Mouse (Mus musculus): ENCODE measurements around the gene Nup160. TPM values are rescaled to one million over a fixed set of nuclear protein-coding genes. Genes with fewer than 3 reads are reported as not detected.

Gene Nup160
- polyA plus RNA-seq, 1 experiment from 2014 or later, result 32.0 TPM

DNA sequence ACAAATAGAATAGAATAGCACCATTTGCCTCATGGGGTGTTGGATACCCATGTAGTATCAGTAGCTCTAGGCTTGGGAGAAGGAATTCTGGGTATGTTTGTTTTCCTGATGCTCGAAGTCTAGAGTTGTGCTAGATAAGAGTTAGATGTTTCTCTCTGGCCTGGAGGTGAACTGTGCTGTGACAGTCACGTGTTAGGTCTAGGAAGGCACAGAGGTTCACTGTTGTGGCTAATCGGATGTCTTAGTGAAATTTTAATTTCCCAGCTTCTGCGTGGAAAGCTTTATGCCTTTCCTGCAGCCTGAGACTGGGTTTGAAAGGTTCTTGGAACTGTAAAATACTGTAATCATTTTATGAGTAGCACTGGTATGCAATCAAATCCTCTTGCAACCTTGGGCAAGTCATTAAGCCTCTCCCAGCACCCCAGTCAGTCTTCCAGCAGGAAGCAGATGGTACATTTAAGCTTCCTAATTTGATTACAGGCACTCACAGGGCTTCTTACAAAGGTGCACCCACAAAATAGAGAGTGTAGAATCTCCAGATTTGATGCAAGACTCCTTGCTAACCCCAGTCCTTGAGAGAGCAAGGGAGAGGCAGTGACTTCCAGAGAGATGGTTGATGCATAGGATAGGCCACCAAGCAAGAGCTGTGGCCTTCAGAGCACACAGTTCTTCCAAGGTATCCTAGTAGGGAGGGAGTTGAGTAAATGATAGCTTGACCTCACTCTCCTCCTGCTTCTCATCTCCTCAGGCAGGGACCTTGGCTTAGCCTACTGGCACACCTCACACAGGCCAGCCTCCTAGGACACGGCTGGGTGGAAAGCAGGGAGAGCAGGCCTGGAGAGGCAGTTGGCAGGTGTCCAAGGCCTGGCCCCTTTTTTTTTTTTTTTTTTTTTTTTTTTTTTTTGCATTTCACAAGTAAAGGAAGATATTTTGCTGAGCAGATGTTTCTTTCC lies 37.0 kb upstream of the Nup160 start:
- no peak for ATAC-seq (ENCODE audit: low FRiP score, low TSS enrichment)
- Histone ChIP-seq H3K4me3 (replicated peaks; ENCODE audit: low read depth, low read length) (no peak overlapping the region), H3K9ac (replicated peaks; ENCODE audit: low read length) (no peak overlapping the region), H3K4me2 (ENCODE audit: low read length) (no peak overlapping the region), H3K27ac (replicated peaks; ENCODE audit: low read depth, low read length) (no peak overlapping the region), H3K27me3 (ENCODE audit: control insufficient read depth, insufficient read depth, low read length) (no peaks in the 10 kb centered on the region), H3K36me3 (ENCODE audit: control insufficient read depth, insufficient read depth, low read length) (no peaks in the 10 kb centered on the region), H3K4me1 (ENCODE audit: control insufficient read depth, insufficient read depth, low read length) (peaks cover 9% of the 10 kb centered on the region; the same call in 1 of the 2 replicates), H3K9me3 (ENCODE audit: control insufficient read depth, low read length) (no peaks in the 10 kb centered on the region)
- WGBS, result 65% methylated on average over 5 of the region's 5 CpGs
- DNase-seq, result peak; percentile 15

DNA sequence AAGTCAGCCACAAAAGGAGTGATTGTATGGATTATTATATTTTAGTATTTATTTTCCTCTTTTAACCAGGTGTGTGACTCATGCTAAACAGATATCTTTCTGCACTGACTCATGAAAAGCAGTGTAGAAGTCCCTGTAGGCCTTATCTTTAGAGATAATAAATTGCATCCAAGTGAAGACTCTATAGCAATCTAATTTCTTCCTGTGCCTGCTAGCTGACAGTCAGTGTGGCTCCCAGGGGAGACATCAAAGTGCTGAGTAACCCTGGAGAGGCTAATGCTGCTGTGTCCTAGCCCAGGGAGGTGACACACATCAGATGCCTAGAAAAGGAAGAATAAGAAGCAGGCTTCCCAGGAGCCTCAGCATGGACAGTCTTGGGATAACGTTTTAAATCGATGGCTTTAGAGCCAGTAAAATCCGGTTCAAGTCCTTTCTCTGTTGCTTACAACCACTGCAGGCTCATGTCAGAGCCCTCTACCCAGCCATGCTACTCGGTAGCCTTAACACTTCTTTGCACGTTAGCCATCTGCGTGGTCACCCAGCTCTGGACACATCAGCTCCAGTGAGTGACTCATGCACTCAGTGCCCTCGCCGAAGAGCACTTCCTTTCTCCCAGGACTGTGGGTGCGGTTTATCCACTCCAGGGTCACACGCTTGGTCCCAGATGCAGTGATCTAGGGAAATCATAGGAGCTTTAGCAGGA lies 35.9 kb upstream of the Nup160 start:
- no peaks in the 10 kb centered on the region for H3K27me3 ChIP-seq (ENCODE audit: control insufficient read depth, insufficient read depth, low read length)
- H3K4me1 ChIP-seq (ENCODE audit: control insufficient read depth, insufficient read depth, low read length), result peaks cover 9% of the 10 kb centered on the region; the same call in 1 of the 2 replicates
- H3K9ac ChIP-seq (replicated peaks; ENCODE audit: low read length), result no peak overlapping the region
- DNase-seq (peak; percentile 46), ATAC-seq (ENCODE audit: low FRiP score, low TSS enrichment) (no peak)
- H3K9me3 ChIP-seq (ENCODE audit: control insufficient read depth, low read length), result no peaks in the 10 kb centered on the region
- 75% methylated on average over 10 of the region's 10 CpGs for WGBS
- no peak overlapping the region for H3K27ac ChIP-seq (replicated peaks; ENCODE audit: low read depth, low read length)
- no peak overlapping the region for H3K4me3 ChIP-seq (replicated peaks; ENCODE audit: low read depth, low read length)
- H3K36me3 ChIP-seq (ENCODE audit: control insufficient read depth, insufficient read depth, low read length), result no peaks in the 10 kb centered on the region
- no peak overlapping the region for H3K4me2 ChIP-seq (ENCODE audit: low read length)

DNA sequence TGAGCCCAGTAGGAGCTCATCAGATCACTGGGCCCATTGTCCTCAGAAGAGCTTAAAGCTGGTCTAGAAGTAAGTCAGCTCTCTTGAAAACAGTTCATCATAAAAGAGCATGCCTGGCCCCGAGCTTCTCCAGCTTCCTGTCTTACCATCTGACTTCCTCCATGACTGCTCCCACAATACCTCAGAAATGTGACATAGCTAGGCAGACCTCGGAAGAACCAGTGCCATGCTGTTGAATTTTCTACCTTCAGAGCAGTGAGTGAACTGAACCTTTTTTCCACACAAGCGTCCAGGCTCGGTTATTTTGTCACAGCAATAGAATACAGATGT lies 35.3 kb upstream of the Nup160 start:
- 87% methylated on average over 4 of the region's 4 CpGs for WGBS
- Histone ChIP-seq H3K27me3 (ENCODE audit: control insufficient read depth, insufficient read depth, low read length) (no peaks in the 10 kb centered on the region), H3K9me3 (ENCODE audit: control insufficient read depth, low read length) (no peaks in the 10 kb centered on the region), H3K4me2 (ENCODE audit: low read length) (no peak overlapping the region), H3K4me3 (replicated peaks; ENCODE audit: low read depth, low read length) (no peak overlapping the region), H3K4me1 (ENCODE audit: control insufficient read depth, insufficient read depth, low read length) (peaks cover 9% of the 10 kb centered on the region; the same call in 1 of the 2 replicates), H3K27ac (replicated peaks; ENCODE audit: low read depth, low read length) (no peak overlapping the region), H3K9ac (replicated peaks; ENCODE audit: low read length) (no peak overlapping the region), H3K36me3 (ENCODE audit: control insufficient read depth, insufficient read depth, low read length) (no peaks in the 10 kb centered on the region)
- no peak for DNase-seq
- ATAC-seq (ENCODE audit: low FRiP score, low TSS enrichment), result no peak

DNA sequence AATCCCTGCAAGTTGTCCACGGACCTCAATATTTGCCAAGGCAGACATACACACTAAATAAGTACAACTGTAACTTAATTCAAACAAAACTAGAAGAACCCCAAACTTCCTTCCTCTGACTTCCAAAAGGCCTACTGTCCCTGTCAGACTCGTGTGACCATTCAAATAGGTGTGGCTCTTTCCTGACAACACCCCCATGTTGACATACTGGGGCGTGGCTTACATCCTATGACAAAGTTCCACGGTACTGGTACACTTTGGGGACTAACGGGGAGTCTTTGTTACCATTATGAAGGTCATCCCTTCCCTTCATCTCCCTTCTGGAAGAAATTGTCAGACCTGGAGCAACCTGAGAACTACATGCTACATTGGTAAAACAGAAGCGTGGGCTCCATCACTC lies 29.9 kb upstream of the Nup160 start:
- Histone ChIP-seq H3K4me2 (ENCODE audit: low read length) (no peak overlapping the region), H3K9me3 (ENCODE audit: control insufficient read depth, low read length) (no peaks in the 10 kb centered on the region), H3K9ac (replicated peaks; ENCODE audit: low read length) (no peak overlapping the region), H3K4me3 (replicated peaks; ENCODE audit: low read depth, low read length) (no peak overlapping the region), H3K4me1 (ENCODE audit: control insufficient read depth, insufficient read depth, low read length) (no peaks in the 10 kb centered on the region), H3K27ac (replicated peaks; ENCODE audit: low read depth, low read length) (no peak overlapping the region), H3K27me3 (ENCODE audit: control insufficient read depth, insufficient read depth, low read length) (no peaks in the 10 kb centered on the region), H3K36me3 (ENCODE audit: control insufficient read depth, insufficient read depth, low read length) (no peaks in the 10 kb centered on the region)
- ATAC-seq (ENCODE audit: low FRiP score, low TSS enrichment), result no peak
- no peak for DNase-seq
- 81% methylated on average over 6 of the region's 6 CpGs for WGBS

DNA sequence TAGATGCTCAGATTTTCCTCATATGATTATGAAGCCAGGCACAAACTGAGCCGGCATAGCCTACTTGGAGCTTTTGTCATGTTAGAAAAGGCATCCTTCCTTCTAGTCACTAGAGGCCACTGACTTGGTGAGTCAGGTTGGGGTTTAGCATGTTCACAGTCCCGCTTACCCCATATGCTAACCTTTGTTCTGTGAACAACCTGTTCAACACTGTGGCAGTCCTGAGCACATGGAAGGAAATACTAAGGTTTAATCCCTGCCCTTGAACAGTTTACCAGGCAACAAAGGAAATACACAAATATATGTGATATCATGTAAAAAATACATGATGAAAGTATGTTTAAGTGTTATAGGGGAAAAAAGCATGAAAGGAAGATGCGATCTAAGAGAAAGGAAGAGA lies 27.6 kb upstream of the Nup160 start:
- DNase-seq (no peak), ATAC-seq (ENCODE audit: low FRiP score, low TSS enrichment) (no peak)
- Histone ChIP-seq H3K36me3 (ENCODE audit: control insufficient read depth, insufficient read depth, low read length) (no peaks in the 10 kb centered on the region), H3K9me3 (ENCODE audit: control insufficient read depth, low read length) (no peaks in the 10 kb centered on the region), H3K9ac (replicated peaks; ENCODE audit: low read length) (no peak overlapping the region), H3K4me1 (ENCODE audit: control insufficient read depth, insufficient read depth, low read length) (no peaks in the 10 kb centered on the region), H3K27ac (replicated peaks; ENCODE audit: low read depth, low read length) (no peak overlapping the region), H3K27me3 (ENCODE audit: control insufficient read depth, insufficient read depth, low read length) (no peaks in the 10 kb centered on the region), H3K4me2 (ENCODE audit: low read length) (no peak overlapping the region), H3K4me3 (replicated peaks; ENCODE audit: low read depth, low read length) (no peak overlapping the region)
- WGBS, result 88% methylated on average over 3 of the region's 3 CpGs

DNA sequence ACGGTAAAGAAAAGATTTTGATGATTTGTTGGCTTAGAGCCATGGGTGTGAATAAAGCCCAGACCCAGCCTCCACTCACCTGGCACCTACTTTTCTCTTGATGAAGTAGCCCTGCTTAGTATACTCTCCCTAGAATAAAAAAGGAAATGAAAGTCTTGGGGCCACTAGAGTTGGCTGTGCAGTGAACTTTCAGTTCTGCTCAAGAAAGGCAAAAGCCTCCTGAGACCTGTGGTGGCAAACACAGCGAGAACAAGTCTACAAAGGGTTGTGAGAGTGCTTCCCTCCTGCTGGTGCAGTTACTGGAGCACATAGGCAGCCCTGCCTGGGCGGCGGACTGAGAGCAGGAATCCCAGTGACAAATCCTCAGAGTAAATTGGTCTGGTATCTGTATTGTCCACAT lies 27.1 kb upstream of the Nup160 start:
- H3K27me3 ChIP-seq (ENCODE audit: control insufficient read depth, insufficient read depth, low read length), result no peaks in the 10 kb centered on the region
- no peaks in the 10 kb centered on the region for H3K9me3 ChIP-seq (ENCODE audit: control insufficient read depth, low read length)
- H3K27ac ChIP-seq (replicated peaks; ENCODE audit: low read depth, low read length), result no peak overlapping the region
- H3K4me2 ChIP-seq (ENCODE audit: low read length), result no peak overlapping the region
- ATAC-seq (ENCODE audit: low FRiP score, low TSS enrichment) (no peak), DNase-seq (no peak)
- H3K36me3 ChIP-seq (ENCODE audit: control insufficient read depth, insufficient read depth, low read length), result no peaks in the 10 kb centered on the region
- WGBS, result 69% methylated on average over 4 of the region's 4 CpGs
- H3K4me3 ChIP-seq (replicated peaks; ENCODE audit: low read depth, low read length), result no peak overlapping the region
- no peaks in the 10 kb centered on the region for H3K4me1 ChIP-seq (ENCODE audit: control insufficient read depth, insufficient read depth, low read length)
- H3K9ac ChIP-seq (replicated peaks; ENCODE audit: low read length), result no peak overlapping the region

DNA sequence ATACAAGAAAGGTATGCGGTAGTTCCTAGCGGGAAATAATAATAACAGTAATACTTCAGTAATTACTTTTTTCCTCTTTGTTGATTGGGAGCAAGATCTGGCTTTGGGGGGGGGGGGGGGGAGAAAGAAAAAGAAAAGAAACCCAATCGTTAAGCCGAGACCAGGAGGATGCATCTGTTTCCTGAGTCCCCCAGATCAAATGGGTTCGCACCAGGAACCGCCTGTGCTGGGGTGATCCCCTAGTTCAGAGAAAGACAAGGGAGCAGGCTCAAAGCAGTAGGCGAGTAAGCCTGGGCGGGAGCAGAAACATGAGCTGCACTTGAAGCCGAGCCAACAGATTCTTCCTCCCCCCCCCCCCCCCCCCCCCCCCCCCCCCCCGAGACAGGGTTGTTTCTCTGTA lies 24.9 kb upstream of the Nup160 start:
- no peak overlapping the region for H3K9ac ChIP-seq (replicated peaks; ENCODE audit: low read length)
- H3K27me3 ChIP-seq (ENCODE audit: control insufficient read depth, insufficient read depth, low read length), result no peaks in the 10 kb centered on the region
- no peaks in the 10 kb centered on the region for H3K4me1 ChIP-seq (ENCODE audit: control insufficient read depth, insufficient read depth, low read length)
- H3K4me2 ChIP-seq (ENCODE audit: low read length), result no peak overlapping the region
- 92% methylated on average over 9 of the region's 10 CpGs for WGBS
- H3K9me3 ChIP-seq (ENCODE audit: control insufficient read depth, low read length), result no peaks in the 10 kb centered on the region
- H3K4me3 ChIP-seq (replicated peaks; ENCODE audit: low read depth, low read length), result no peak overlapping the region
- DNase-seq (no peak), ATAC-seq (ENCODE audit: low FRiP score, low TSS enrichment) (no peak)
- H3K27ac ChIP-seq (replicated peaks; ENCODE audit: low read depth, low read length), result no peak overlapping the region
- H3K36me3 ChIP-seq (ENCODE audit: control insufficient read depth, insufficient read depth, low read length), result no peaks in the 10 kb centered on the region

DNA sequence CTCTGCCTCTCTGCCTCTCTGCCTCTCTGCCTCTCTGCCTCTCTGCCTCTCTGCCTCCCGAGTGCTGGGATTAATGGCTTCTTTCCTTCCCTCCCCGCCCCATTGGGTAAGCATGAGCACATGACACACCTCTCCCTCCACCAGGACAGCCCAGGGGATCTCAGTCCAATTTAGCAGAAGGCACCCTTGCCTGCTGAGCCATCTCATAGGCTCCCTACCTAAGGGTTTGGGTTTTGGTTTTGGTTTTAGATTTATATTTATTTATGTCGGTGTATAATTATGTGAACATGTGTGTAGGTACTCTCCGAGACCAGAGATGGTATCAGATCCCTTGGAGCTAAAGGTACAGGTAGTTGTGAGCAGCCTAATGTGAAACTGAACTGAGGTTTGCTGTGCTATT lies 24.0 kb upstream of the Nup160 start:
- Histone ChIP-seq H3K27me3 (ENCODE audit: control insufficient read depth, insufficient read depth, low read length) (no peaks in the 10 kb centered on the region), H3K9ac (replicated peaks; ENCODE audit: low read length) (no peak overlapping the region), H3K4me3 (replicated peaks; ENCODE audit: low read depth, low read length) (no peak overlapping the region), H3K9me3 (ENCODE audit: control insufficient read depth, low read length) (no peaks in the 10 kb centered on the region), H3K4me1 (ENCODE audit: control insufficient read depth, insufficient read depth, low read length) (no peaks in the 10 kb centered on the region), H3K4me2 (ENCODE audit: low read length) (no peak overlapping the region), H3K27ac (replicated peaks; ENCODE audit: low read depth, low read length) (no peak overlapping the region), H3K36me3 (ENCODE audit: control insufficient read depth, insufficient read depth, low read length) (no peaks in the 10 kb centered on the region)
- ATAC-seq (ENCODE audit: low FRiP score, low TSS enrichment) (no peak), DNase-seq (no peak)
- 67% methylated on average over 4 of the region's 4 CpGs for whole genome bisulfite sequencing

DNA sequence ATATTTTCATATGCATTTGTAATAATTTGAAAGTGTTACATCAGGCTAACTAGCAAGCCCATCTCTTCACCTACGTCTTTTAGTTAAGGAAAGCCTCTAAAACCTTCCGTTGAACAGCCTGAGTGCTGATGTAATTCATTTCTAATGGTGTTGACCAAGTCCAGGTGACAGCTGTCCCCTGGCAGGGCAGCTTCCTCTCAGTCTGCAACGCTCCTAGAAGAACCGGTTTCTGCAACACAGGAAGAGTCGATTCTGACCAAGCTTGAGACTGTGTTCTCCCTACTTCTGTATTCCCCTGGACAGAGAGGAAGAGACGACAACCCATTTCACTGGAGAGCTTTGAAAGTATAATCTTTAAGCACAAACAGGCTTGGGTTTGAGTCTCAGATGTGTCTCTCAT lies 21.6 kb upstream of the Nup160 start:
- DNase-seq, result no peak
- Histone ChIP-seq H3K4me1 (ENCODE audit: control insufficient read depth, insufficient read depth, low read length) (no peaks in the 10 kb centered on the region), H3K4me2 (ENCODE audit: low read length) (no peak overlapping the region), H3K9ac (replicated peaks; ENCODE audit: low read length) (no peak overlapping the region), H3K27me3 (ENCODE audit: control insufficient read depth, insufficient read depth, low read length) (no peaks in the 10 kb centered on the region), H3K9me3 (ENCODE audit: control insufficient read depth, low read length) (no peaks in the 10 kb centered on the region), H3K4me3 (replicated peaks; ENCODE audit: low read depth, low read length) (no peak overlapping the region), H3K36me3 (ENCODE audit: control insufficient read depth, insufficient read depth, low read length) (no peaks in the 10 kb centered on the region), H3K27ac (replicated peaks; ENCODE audit: low read depth, low read length) (no peak overlapping the region)
- no peak for ATAC-seq (ENCODE audit: low FRiP score, low TSS enrichment)
- WGBS, result 89% methylated on average over 6 of the region's 6 CpGs
